Mouse (Mus musculus): ENCODE data around the gene P2rx4.

DNA sequence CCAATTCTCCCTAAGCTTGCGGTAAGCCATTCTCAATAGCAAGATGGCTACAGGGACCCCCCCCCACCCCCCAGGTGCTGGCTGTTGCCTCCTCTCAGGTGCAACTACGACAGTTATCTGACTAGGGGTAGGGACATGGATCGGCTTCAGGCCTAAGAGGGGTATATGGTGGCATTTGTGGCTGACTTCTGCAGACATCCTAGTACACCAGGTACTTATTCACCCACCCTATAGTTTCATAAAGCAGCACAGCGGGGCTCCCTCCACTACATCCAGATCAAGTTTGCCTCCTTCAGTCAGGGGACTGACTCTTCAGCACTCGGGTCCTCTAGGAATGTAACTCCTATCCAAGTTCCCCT, 448 bp upstream of the P2rx4 start:
- TF ChIP-seq EP300 (IDR thresholded peaks at IDR 0.05; ENCODE audit: low read depth) (no peak), CTCF (IDR thresholded peaks at IDR 0.05; ENCODE audit: low read depth) (no peak)

Measured in liver, embryonic 14.5 days (tissue).